Mouse (Mus musculus) lung, embryonic 14.5 days (tissue): Measurements from ENCODE around the gene Adgrl4. TPM values are rescaled to one million over a fixed set of nuclear protein-coding genes. Genes with fewer than 3 reads are reported as not detected.

ENCODE experiments used
- ATAC-seq: fragments of 200-750 bp; cut with Nextera tagmentation; 2 replicates; pipeline ENCODE4 v1.8.0; 2017; ENCODE audit warnings: mild to moderate bottlenecking, moderate TSS enrichment, moderate library complexity; ENCODE audit not compliant: insufficient read depth
- DNase-seq: peaks from one replicate; pipeline ENCODE4 v3.0.0-alpha.2; 2015
- H3K27ac ChIP-seq: fragments of 300-500 bp; sonication (generic); 2 replicates; pipeline ENCODE4 v1.5.1; 2014; ENCODE audit warnings: low read depth, mild to moderate bottlenecking, moderate library complexity
- H3K27me3 ChIP-seq: fragments of 300-500 bp; sonication (generic); 2 replicates; pipeline ENCODE4 v1.6.1; 2014; ENCODE audit warnings: low read length, control low read depth; ENCODE audit not compliant: insufficient read depth
- H3K36me3 ChIP-seq: fragments of 300-500 bp; sonication (generic); 2 replicates; pipeline ENCODE4 v1.6.1; 2014; ENCODE audit warnings: control low read depth; ENCODE audit not compliant: insufficient read depth
- H3K4me1 ChIP-seq: fragments of 300-500 bp; sonication (generic); 2 replicates; pipeline ENCODE4 v1.6.1; 2014; ENCODE audit warnings: antibody characterized with exemption, control low read depth; ENCODE audit not compliant: insufficient read depth
- H3K4me2 ChIP-seq: fragments of 300-500 bp; sonication (generic); 2 replicates; pipeline ENCODE4 v1.6.1; 2014; ENCODE audit warnings: mild to moderate bottlenecking
- H3K4me3 ChIP-seq: fragments of 300-500 bp; sonication (generic); 2 replicates; pipeline ENCODE4 v1.5.1; 2014; ENCODE audit warnings: low read depth, low read length
- H3K9ac ChIP-seq: fragments of 300-500 bp; sonication (generic); 2 replicates; pipeline ENCODE4 v1.6.1; 2014
- H3K9me3 ChIP-seq: fragments of 300-500 bp; sonication (generic); 2 replicates; pipeline ENCODE4 v1.6.1; 2016; ENCODE audit warnings: low read depth, low read length, control low read depth
- CTCF ChIP-seq: IDR thresholded peaks from 2 replicates; pipeline ENCODE4 v1.5.1; 2016; ENCODE audit warnings: antibody characterized with exemption, low read depth
- WGBS: fragments of 180-500 bp; shearing (Covaris S2); extraction: QIAGEN DNeasy Blood & Tissue Kit; methylation state at CpG from one replicate; pipeline ENCODE4 v1.1.7; 2014; 5-methylcytosine and 5-hydroxymethylcytosine counted together
- polyA plus RNA-seq: library from polyadenylated mRNA; unstranded; fragments of >200 nt; fragmentation: Nextera tagmentation; extraction: Ambion mirVana; gene quantifications from 2 replicates; pipeline ENCODE4 v1.2.1, GENCODE M21; 2014

Gene Adgrl4
- polyA plus RNA-seq, 1 experiment from 2014 or later, result 15.9 TPM

DNA sequence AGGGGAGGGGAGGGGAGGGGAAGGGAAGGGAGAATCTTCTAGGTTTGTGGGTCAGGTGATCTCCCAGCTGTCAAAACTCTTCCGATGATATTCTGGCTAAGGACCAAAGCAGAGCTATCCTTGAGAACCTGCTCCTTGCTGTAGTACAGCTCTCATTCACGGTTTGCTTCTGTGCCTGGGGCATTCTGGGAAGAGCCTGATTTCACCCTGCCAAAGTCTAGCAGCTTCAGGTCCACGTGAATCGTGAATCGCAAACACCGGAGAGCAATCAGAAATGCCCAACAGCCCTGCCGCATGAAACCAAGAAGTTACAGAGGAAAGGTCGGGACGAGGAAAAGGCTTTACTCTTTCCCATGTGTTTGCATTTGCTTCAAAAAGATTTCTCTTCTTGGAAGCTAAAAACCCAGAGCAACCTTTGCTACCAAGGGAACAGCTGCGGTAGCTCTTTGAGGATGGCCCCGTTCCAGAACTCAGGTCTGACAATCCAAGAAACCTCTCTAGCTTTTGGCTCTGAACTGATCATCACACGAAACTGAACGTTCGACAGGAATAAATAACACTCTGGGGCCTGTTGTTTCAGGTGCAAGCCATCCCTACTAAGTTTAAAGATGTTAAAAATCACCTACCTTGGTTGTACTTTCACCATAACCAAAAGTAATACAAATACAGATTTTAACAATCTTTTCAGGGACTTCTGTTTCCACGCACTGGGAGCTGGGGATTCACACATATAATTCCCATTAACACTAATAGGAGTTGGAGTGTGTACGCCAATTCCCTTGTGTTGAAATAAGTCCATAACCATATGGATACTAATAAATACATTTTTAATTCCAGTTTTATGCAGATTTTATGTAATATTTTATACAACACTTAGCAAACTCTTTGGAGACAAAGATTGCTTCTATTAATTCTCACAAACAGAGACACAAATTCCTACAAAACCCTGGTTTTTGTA is 128.3 kb downstream of the Adgrl4 start:
- H3K4me2 ChIP-seq, result no peak overlapping the region
- H3K9ac ChIP-seq, result no peak overlapping the region
- TF ChIP-seq CTCF, result no peak
- no peaks in the 10 kb centered on the region for H3K9me3 ChIP-seq
- ATAC-seq (no peak), DNase-seq (peak; percentile 23)
- WGBS, result 52% methylated on average over 16 of the region's 16 CpGs
- H3K4me1 ChIP-seq, result no peaks in the 10 kb centered on the region
- no peaks in the 10 kb centered on the region for H3K27me3 ChIP-seq
- H3K36me3 ChIP-seq, result no peaks in the 10 kb centered on the region
- no peak overlapping the region for H3K4me3 ChIP-seq
- H3K27ac ChIP-seq, result no peak overlapping the region

DNA sequence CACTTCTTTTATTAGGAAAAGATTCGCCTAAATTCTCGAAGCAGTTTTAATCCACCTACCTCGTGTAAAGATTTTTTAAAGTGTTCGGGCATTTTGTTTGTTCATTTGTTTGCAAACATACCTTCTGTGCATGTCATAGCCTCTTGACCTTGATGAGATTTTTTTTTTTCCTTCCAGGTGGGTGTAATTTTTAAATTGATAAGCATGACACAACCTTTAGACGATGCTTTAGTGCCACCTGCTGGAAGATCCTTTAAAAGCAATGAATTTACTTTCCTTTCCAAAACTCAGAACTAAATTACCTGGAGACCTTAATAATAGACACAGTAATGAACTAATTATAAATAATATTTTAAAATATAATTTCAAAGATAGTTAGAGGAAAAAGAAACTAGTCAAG is 128.9 kb downstream of the Adgrl4 start:
- no peaks in the 10 kb centered on the region for H3K9me3 ChIP-seq
- H3K9ac ChIP-seq, result no peak overlapping the region
- no peak overlapping the region for H3K4me2 ChIP-seq
- H3K27me3 ChIP-seq, result no peaks in the 10 kb centered on the region
- ATAC-seq (no peak), DNase-seq (peak; percentile 68)
- WGBS, result 53% methylated on average over 5 of the region's 5 CpGs
- TF ChIP-seq CTCF, result peak; percentile 61
- H3K4me1 ChIP-seq, result no peaks in the 10 kb centered on the region
- no peak overlapping the region for H3K27ac ChIP-seq
- H3K36me3 ChIP-seq, result no peaks in the 10 kb centered on the region
- H3K4me3 ChIP-seq, result no peak overlapping the region

DNA sequence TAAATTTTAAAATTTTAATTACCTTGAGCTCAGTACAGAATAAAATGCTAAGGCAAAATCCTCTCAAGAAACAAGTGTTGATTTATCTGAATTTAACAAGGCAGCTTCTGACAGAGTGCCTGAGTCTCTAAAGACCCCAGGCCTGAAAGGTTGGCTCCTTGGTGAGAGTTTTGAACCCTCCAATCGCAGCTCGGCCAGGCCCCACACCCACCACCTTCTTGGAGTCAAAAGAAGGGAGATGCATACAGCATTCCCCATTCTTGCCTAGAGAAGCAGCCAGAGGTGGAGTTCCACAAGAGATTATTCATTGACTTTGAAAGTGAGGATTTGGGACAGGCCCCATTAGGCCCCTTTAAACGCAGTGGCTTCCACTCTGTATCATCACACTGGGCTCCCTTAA is 129.9 kb downstream of the Adgrl4 start:
- H3K9ac ChIP-seq, result no peak overlapping the region
- no peaks in the 10 kb centered on the region for H3K36me3 ChIP-seq
- H3K4me1 ChIP-seq, result no peaks in the 10 kb centered on the region
- H3K27ac ChIP-seq, result no peak overlapping the region
- H3K9me3 ChIP-seq, result no peaks in the 10 kb centered on the region
- ATAC-seq, result no peak
- no peaks in the 10 kb centered on the region for H3K27me3 ChIP-seq
- H3K4me3 ChIP-seq, result no peak overlapping the region
- WGBS, result 33% methylated on average over 3 of the region's 3 CpGs
- TF ChIP-seq CTCF, result no peak
- no peak for DNase-seq
- H3K4me2 ChIP-seq, result no peak overlapping the region

DNA sequence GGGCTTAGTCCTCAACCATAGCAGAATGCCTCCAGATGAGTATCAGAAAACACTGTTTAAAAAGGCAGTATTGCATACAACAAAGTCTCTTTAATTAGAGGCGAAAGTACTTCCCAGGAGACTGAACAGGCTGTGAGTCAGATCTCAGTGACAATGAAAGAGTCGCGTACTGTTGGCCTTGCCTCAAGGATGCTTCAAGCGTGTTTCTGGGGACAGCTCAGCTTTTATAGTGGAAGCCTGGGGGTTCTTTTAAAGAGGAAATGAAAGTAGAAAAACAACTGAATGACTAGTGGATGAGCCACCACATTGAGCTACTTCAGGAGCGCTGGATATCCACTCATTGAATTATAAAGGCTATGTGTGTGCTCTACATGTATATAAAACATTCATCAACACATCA is 134.4 kb downstream of the Adgrl4 start:
- Histone ChIP-seq H3K9ac (no peak overlapping the region), H3K4me1 (no peaks in the 10 kb centered on the region), H3K27me3 (no peaks in the 10 kb centered on the region), H3K4me3 (no peak overlapping the region), H3K36me3 (no peaks in the 10 kb centered on the region), H3K9me3 (no peaks in the 10 kb centered on the region), H3K27ac (no peak overlapping the region), H3K4me2 (no peak overlapping the region)
- ATAC-seq, result no peak
- 91% methylated on average over 5 of the region's 5 CpGs for WGBS
- no peak for DNase-seq
- TF ChIP-seq CTCF, result no peak

DNA sequence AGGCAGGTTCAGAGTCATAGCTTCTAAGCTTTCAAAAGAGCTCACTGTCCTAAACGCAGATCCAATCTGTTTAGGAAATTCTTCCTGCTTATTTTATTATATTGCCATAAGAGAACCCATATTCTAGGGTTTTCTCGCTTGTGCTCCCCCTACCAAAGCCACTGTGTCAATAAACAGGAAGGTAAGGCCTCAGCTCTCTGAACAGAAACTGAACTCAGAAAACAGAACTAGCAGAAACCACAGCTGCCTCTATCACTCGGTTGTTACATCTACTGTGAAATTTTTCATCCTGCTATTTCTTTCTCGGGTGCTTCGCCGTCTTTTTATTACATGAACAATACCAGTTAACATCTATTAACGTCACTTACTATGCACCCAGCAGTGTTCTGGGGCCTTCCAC is 137.6 kb downstream of the Adgrl4 start:
- Histone ChIP-seq H3K9me3 (no peaks in the 10 kb centered on the region), H3K4me3 (no peak overlapping the region), H3K27me3 (no peaks in the 10 kb centered on the region), H3K4me1 (no peaks in the 10 kb centered on the region), H3K9ac (no peak overlapping the region), H3K36me3 (no peaks in the 10 kb centered on the region), H3K4me2 (no peak overlapping the region), H3K27ac (no peak overlapping the region)
- 80% methylated on average over 7 of the region's 7 CpGs for WGBS
- ATAC-seq, result no peak
- DNase-seq, result no peak
- no peak for TF ChIP-seq CTCF

DNA sequence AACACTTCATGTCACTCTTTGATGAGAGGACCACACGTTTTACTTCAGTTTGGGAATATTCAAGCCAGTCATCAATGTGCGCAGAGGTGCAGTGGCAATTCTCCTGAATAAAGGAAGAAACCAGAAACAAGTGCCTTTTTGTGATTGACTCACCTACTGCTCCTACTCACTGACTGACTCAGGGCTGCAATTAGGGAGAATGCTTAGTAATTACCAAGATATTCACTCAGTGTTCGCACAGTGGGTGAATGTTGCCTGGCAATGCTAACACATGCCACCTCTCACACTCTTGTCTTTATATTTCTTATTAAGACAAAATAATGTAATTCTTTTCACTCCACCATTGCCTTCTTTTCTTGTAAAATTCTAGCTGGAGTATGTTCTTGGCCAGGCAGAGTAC is 138.5 kb downstream of the Adgrl4 start:
- no peak overlapping the region for H3K4me3 ChIP-seq

DNA sequence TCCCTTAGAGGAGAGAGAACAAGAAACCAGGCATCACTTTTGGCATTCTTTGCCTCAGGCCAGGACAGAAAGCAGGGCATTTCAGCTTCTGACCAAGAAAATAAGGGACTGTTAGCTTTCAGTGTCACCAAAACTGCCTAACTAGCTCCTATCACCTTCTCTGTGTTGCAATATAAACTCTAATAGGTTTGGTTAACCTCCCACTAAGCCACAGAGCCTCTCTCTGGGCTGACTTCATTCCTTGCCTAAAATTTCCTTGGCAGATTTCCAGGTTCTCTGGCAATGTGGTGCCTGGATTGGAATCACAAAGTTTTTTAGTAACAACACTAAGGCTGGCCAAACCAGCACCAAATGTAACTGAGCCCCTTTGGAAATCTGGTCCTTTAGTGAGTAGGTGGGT is 154.2 kb downstream of the Adgrl4 start:
- no peak overlapping the region for H3K27ac ChIP-seq
- H3K4me2 ChIP-seq, result no peak overlapping the region
- DNase-seq (peak; percentile 56), ATAC-seq (no peak)
- no peak overlapping the region for H3K4me3 ChIP-seq
- no peaks in the 10 kb centered on the region for H3K27me3 ChIP-seq
- H3K9me3 ChIP-seq, result no peaks in the 10 kb centered on the region
- H3K36me3 ChIP-seq, result no peaks in the 10 kb centered on the region
- no peak overlapping the region for H3K9ac ChIP-seq
- no peak for TF ChIP-seq CTCF
- H3K4me1 ChIP-seq, result no peaks in the 10 kb centered on the region

More for the DNA sequence above, 138.5 kb downstream of the Adgrl4 start:
- no peak overlapping the region for H3K9ac ChIP-seq
- H3K27me3 ChIP-seq, result no peaks in the 10 kb centered on the region
- ATAC-seq (no peak), DNase-seq (no peak)
- no peak overlapping the region for H3K4me2 ChIP-seq
- H3K27ac ChIP-seq, result no peak overlapping the region
- no peak for TF ChIP-seq CTCF
- H3K9me3 ChIP-seq, result no peaks in the 10 kb centered on the region
- no peaks in the 10 kb centered on the region for H3K36me3 ChIP-seq
- H3K4me1 ChIP-seq, result no peaks in the 10 kb centered on the region
- WGBS, result 90% methylated on average over 3 of the region's 3 CpGs
